Mouse (Mus musculus): Measurements from ENCODE around the gene Gm49373. TPM values are rescaled to one million over a fixed set of nuclear protein-coding genes. Genes with fewer than 3 reads are reported as not detected.
"Not testable (repeated sequence)": the region's sequence is repeated elsewhere in the genome, so short reads cannot be mapped to it uniquely, and the experiment has no call there.

Gene Gm49373
- polyA plus RNA-seq, 1 experiment from 2014 or later: 0.82 TPM

DNA sequence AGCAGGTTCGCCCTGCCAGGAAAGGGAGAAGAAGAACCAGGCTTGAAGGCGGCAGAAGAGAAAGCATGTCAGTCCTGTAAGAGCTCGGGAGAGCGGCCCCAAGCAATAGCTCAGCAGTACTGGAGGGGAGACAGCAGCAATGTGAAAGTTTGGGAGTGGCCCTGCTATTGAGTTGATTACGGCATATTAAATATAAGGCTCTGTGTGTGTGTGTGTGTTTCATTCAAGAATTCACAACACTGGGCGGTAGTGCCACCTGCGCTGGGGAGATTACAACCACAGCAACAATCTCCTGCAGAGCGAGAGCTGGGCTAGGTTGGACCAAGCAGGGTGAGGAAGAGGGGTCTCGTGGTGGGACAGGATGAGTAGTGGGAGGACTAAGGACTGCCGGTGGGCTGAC, 21.3 kb downstream of the Gm49373 start:
- H3K36me3 ChIP-seq (replicated peaks): no peaks in the 10 kb centered on the region
- no peaks in the 10 kb centered on the region for H3K4me1 ChIP-seq
- H3K27me3 ChIP-seq (ENCODE audit: poor library complexity, severe bottlenecking): no peaks in the 10 kb centered on the region
- DNase-seq (ENCODE audit: extremely low spot score, low spot score): no peak
- 74% methylated on average over 10 of the region's 10 CpGs for WGBS
- H3K4me3 ChIP-seq: no peak overlapping the region
- H3K9me3 ChIP-seq: no peaks in the 10 kb centered on the region
- no peak overlapping the region for H3K27ac ChIP-seq

DNA sequence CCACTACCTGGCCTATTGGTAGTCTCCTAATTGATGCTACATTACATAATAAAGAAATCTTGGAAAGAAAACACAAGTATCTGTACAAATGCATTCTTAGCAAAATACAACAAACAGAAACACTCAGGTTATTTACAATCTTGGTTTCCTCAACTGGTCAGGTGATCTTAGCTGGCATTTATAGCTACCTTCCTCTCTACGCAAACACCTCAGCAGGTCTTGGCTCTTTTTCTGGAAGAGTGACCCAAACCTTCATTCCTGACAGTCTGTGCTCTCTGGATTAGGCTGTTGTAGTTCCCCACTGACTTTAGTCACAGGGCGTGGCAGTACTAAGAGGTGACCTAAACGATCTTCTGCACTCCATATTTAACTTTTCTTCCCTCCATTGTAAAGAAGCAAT, 27.7 kb downstream of the Gm49373 start:
- no peak overlapping the region for H3K4me3 ChIP-seq
- H3K27ac ChIP-seq: no peak overlapping the region
- H3K36me3 ChIP-seq (replicated peaks): no peaks in the 10 kb centered on the region
- no peaks in the 10 kb centered on the region for H3K9me3 ChIP-seq
- WGBS: 87% methylated on average over 3 of the region's 3 CpGs
- H3K27me3 ChIP-seq (ENCODE audit: poor library complexity, severe bottlenecking): peaks cover 17% of the 10 kb centered on the region
- H3K4me1 ChIP-seq: 0 out of 2 replicates have a peak, but pooled peaks cover 3% of the 10 kb centered on the region
- DNase-seq (ENCODE audit: extremely low spot score, low spot score): no peak

DNA sequence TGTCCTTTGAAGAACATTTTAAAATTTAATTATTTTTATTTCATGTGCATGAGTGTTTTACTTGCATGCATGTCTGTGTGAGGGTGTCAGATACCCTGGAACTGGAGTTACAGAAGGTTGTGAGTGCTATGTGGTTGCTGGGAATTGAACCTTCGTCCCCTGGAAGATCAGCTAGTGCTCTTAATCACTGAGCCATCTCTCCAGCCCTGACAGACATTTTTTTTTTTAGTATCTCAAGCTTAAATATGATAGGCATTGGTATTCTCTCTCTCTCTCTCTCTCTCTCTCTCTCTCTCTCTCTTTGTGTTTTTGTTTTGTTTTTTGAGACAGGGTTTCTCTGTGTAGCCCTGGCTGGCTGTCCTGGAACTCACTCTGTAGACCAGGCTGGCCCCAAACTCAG, 28.1 kb downstream of the Gm49373 start:
- WGBS: 60% methylated on average over 1 of the region's 1 CpGs
- not testable (repeated sequence) for DNase-seq (ENCODE audit: extremely low spot score, low spot score); H3K36me3 ChIP-seq (replicated peaks); H3K4me1 ChIP-seq; H3K4me3 ChIP-seq; H3K9me3 ChIP-seq; H3K27ac ChIP-seq
- H3K27me3 ChIP-seq (ENCODE audit: poor library complexity, severe bottlenecking): peaks cover 22% of the 10 kb centered on the region

DNA sequence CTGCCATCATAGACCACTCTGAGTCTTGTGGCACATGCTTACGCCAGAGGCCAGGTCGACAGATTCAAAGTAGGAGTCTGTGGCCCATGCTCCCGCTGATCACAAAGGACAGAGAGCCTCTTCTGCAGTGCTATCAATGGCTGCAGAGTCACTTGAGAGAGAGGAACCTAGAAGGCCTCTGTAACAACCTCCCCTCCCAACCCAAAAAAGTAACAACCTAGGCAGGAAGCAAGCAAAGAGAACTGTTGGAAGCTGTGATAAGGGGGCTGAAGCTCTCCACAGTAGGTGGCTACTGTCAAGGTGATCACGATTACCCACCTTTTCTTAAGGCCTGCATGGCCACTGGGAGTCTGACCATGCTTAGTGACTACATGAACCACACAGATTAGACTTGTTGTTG, 29.3 kb downstream of the Gm49373 start:
- Histone ChIP-seq H3K36me3 (replicated peaks) (no peaks in the 10 kb centered on the region), H3K9me3 (peaks cover 6% of the 10 kb centered on the region; the same call in 1 of the 2 replicates), H3K27ac (no peak overlapping the region), H3K4me1 (peaks cover 4% of the 10 kb centered on the region; the same call in 1 of the 2 replicates), H3K4me3 (no peak overlapping the region), H3K27me3 (ENCODE audit: poor library complexity, severe bottlenecking) (peaks cover 34% of the 10 kb centered on the region)
- DNase-seq (ENCODE audit: extremely low spot score, low spot score): no peak
- 86% methylated on average over 4 of the region's 4 CpGs for WGBS

DNA sequence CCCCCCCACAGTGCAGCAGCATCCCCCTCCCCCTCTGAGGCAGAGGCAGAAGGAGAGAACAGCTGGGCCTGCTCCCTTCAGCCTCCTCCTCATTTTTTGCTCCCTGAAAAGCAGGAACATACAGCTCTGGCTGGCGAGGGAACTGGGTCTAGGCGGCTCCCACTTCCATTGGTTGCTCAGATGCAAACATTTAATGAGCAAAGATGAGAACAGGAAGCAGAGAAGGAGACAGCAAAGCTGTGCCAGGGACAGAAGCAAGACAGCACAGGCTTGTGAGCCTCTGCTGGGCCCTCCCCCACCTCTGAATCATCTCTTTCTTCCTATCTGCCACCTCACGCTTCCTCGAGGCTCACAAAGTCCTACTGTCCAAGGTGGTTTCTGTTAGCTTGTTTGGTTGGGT, 31.6 kb downstream of the Gm49373 start:
- Histone ChIP-seq H3K36me3 (replicated peaks) (no peaks in the 10 kb centered on the region), H3K9me3 (peaks cover 6% of the 10 kb centered on the region; the same call in 1 of the 2 replicates), H3K27me3 (ENCODE audit: poor library complexity, severe bottlenecking) (peaks cover 57% of the 10 kb centered on the region), H3K27ac (no peak overlapping the region), H3K4me1 (peaks cover 24% of the 10 kb centered on the region), H3K4me3 (no peak overlapping the region)
- WGBS: 53% methylated on average over 4 of the region's 4 CpGs
- no peak for DNase-seq (ENCODE audit: extremely low spot score, low spot score)

DNA sequence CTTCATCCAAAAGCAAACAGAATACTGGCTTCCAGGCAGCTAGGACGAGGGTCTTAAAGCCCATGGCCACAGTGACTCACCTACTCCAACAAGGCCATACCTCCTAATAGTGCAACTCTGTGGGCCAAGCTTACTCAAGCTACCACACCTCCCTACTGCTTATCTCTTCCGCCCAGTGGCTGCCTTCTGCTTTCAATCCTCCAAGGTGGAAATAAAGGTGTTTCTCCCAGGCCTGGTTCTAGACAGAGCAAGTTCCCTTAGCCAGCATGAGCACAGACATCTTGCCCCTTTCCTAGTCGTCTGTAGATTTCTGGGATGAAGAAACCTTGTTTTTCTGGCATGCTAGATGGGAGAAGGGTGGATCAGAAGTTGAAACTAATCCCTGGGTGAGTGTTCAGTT, 33.1 kb downstream of the Gm49373 start:
- no peak for DNase-seq (ENCODE audit: extremely low spot score, low spot score)
- Histone ChIP-seq H3K27ac (no peak overlapping the region), H3K4me3 (no peak overlapping the region), H3K9me3 (peaks cover 6% of the 10 kb centered on the region; the same call in 1 of the 2 replicates), H3K4me1 (peaks cover 36% of the 10 kb centered on the region), H3K27me3 (ENCODE audit: poor library complexity, severe bottlenecking) (peaks cover 72% of the 10 kb centered on the region), H3K36me3 (replicated peaks) (no peaks in the 10 kb centered on the region)
- WGBS: 75% methylated on average over 3 of the region's 3 CpGs

DNA sequence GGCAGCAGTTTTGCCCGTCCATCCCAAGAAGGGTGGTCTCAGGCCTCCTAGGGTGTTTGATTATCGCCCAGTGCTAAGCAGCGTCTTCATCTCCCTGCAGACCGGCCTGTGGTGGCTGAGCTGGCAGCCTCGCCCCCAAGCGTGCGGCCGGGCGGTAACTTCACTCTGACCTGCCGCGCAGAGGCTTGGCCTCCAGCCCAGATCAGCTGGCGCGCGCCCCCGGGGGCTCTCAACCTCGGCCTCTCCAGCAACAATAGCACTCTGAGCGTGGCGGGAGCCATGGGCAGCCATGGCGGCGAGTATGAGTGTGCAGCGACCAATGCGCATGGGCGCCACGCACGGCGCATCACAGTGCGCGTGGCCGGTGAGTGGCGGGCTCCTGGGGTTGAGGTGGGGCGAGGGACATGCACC, 35.4 kb downstream of the Gm49373 start:
- Histone ChIP-seq H3K27ac (peak overlapping the region; percentile 40; the same call in 1 of the 2 replicates), H3K9me3 (peaks cover 6% of the 10 kb centered on the region; the same call in 1 of the 2 replicates), H3K4me3 (peak overlapping the region; percentile 49), H3K36me3 (replicated peaks) (no peaks in the 10 kb centered on the region), H3K4me1 (peaks cover 53% of the 10 kb centered on the region), H3K27me3 (ENCODE audit: poor library complexity, severe bottlenecking) (peaks cover 95% of the 10 kb centered on the region)
- DNase-seq (ENCODE audit: extremely low spot score, low spot score): no peak
- 2% methylated on average over 31 of the region's 31 CpGs for WGBS

DNA sequence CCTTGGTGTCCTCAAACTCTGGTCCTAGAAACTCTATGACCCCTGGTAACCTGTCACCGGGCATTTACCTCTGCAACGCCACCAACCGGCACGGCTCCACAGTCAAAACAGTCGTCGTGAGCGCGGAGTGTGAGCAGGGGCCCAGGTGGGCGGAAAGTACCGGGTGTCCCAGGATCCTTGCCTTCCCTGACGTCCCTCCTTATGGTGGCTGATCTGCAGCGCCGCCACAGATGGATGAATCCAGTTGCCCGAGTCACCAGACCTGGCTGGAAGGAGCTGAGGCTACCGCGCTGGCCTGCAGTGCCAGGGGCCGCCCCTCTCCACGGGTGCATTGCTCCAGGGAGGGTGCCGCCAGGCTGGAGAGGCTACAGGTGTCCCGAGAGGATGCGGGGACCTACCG, 36.2 kb downstream of the Gm49373 start:
- Histone ChIP-seq H3K4me1 (peaks cover 61% of the 10 kb centered on the region), H3K9me3 (peaks cover 6% of the 10 kb centered on the region; the same call in 1 of the 2 replicates), H3K4me3 (peak overlapping the region; percentile 49; the same call in 1 of the 2 replicates), H3K27ac (no peak overlapping the region), H3K36me3 (replicated peaks) (no peaks in the 10 kb centered on the region), H3K27me3 (ENCODE audit: poor library complexity, severe bottlenecking) (peaks cover 99% of the 10 kb centered on the region)
- no peak for DNase-seq (ENCODE audit: extremely low spot score, low spot score)
- 3% methylated on average over 22 of the region's 22 CpGs for WGBS

DNA sequence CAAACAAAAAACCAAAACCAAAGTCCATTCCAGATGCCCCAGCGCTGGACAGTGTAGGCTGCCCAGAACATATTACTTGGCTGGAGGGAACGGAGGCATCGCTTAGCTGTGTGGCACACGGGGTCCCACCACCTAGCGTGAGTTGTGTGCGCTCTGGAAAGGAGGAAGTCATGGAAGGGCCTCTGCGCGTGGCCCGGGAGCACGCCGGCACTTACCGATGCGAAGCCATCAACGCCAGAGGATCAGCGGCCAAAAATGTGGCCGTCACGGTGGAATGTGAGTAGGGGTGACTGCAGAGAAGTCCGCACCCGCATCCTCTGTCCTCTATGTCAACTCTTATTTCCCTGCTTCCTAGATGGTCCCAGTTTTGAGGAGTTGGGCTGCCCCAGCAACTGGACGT, 36.7 kb downstream of the Gm49373 start:
- Histone ChIP-seq H3K4me1 (peaks cover 66% of the 10 kb centered on the region), H3K36me3 (replicated peaks) (no peaks in the 10 kb centered on the region), H3K9me3 (peaks cover 6% of the 10 kb centered on the region; the same call in 1 of the 2 replicates), H3K27me3 (ENCODE audit: poor library complexity, severe bottlenecking) (peaks cover 100% of the 10 kb centered on the region), H3K27ac (no peak overlapping the region), H3K4me3 (no peak overlapping the region)
- no peak for DNase-seq (ENCODE audit: extremely low spot score, low spot score)
- WGBS: 5% methylated on average over 20 of the region's 20 CpGs

DNA sequence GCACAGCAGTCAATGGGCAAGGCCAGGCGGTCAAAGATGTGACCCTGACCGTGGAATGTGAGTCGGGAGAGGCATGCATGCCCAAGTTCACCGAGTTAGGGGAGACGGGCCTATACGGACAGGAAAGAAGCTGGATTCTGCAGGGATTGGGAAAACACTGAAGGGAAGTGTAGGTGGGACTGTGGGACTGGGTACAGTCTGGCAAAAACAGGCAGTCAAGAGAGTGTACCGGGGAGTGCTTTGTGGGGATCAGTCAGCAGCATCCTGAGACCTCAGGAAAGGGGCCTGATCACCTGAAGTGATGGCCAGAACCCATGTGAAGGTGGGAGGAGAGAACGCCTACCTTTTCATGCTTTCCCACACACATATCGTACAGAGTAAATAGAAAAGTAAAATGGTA, 37.3 kb downstream of the Gm49373 start:
- DNase-seq (ENCODE audit: extremely low spot score, low spot score): no peak
- Histone ChIP-seq H3K27me3 (ENCODE audit: poor library complexity, severe bottlenecking) (peaks cover 100% of the 10 kb centered on the region), H3K4me1 (peaks cover 70% of the 10 kb centered on the region), H3K4me3 (peak overlapping the region; percentile 24; the same call in 1 of the 2 replicates), H3K36me3 (replicated peaks) (no peaks in the 10 kb centered on the region), H3K9me3 (peaks cover 6% of the 10 kb centered on the region; the same call in 1 of the 2 replicates), H3K27ac (no peak overlapping the region)
- WGBS: 10% methylated on average over 9 of the region's 9 CpGs

DNA sequence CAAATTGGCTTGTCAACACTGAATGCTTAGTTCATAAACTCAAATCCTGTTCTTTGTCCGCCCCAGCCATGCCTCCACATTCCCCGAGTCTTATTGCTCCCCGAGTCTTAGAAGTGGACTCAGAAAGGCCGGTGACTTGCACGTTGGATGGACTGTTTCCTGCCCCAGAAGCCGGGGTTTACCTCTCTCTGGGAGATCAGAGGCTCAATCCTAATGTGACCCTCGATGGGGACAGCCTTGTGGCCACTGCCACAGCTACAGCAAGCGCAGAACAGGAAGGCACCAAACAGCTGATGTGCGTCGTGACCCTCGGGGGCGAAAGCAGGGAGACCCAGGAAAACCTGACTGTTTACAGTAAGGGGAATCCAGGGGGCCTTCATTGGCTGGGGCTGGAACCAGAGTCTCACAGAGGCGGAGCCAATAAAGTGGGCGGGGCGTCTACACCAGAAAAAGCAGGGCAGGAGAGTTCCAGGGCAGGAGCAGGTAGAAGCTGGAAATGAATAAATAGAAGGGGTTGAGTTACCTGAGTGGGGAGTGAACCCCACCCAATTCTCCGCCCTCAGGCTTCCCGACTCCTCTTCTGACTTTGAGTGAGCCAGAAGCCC, 38.3 kb downstream of the Gm49373 start:
- 1% methylated on average over 17 of the region's 17 CpGs for WGBS
- H3K4me3 ChIP-seq: no peak overlapping the region
- no peak overlapping the region for H3K27ac ChIP-seq
- peaks cover 6% of the 10 kb centered on the region; the same call in 1 of the 2 replicates for H3K9me3 ChIP-seq
- peaks cover 80% of the 10 kb centered on the region for H3K4me1 ChIP-seq
- no peaks in the 10 kb centered on the region for H3K36me3 ChIP-seq (replicated peaks)
- peaks cover 100% of the 10 kb centered on the region for H3K27me3 ChIP-seq (ENCODE audit: poor library complexity, severe bottlenecking)
- DNase-seq (ENCODE audit: extremely low spot score, low spot score): peak; percentile 26

DNA sequence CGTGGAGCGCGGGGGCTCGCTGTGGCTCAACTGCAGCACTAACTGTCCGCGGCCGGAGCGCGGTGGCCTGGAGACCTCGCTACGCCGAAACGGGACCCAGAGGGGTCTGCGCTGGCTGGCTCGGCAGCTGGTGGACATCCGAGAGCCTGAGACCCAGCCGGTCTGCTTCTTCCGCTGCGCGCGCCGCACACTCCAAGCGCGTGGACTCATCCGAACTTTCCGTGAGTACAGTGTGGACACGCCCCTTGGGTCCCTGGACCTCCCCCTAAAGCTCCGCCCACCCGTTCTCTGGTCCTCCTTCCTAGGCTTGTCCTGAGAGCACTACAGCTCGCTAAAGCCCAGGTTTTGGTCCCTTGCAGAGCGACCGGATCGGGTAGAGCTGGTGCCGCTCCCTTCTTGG, 39.8 kb downstream of the Gm49373 start:
- DNase-seq (ENCODE audit: extremely low spot score, low spot score): peak; percentile 71
- Histone ChIP-seq H3K36me3 (replicated peaks) (no peaks in the 10 kb centered on the region), H3K4me3 (peak overlapping the region; percentile 50), H3K27ac (no peak overlapping the region), H3K27me3 (ENCODE audit: poor library complexity, severe bottlenecking) (peaks cover 100% of the 10 kb centered on the region), H3K9me3 (no peaks in the 10 kb centered on the region), H3K4me1 (peaks cover 81% of the 10 kb centered on the region)
- WGBS: under 1% methylated on average over 34 of the region's 34 CpGs

DNA sequence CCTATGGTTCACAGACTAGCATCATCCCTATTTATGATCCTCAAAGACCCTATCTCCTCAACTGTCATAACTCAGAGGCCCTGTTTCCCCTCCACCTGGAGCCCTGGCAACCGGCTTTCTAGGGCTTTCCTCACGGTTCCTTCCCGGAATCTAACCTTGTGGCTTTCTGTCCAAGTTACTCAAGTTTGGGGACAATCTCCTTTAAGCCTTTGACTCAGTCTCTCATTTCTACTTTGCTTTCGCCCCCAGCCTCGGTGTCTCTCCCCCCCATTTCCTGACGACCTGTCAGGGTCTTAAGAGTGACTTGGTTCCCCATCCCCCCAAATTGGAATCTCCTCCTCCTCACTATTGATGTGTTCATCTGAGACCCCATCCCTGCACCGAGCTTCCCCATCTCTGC, 40.4 kb downstream of the Gm49373 start:
- WGBS: 4% methylated on average over 7 of the region's 7 CpGs
- Histone ChIP-seq H3K4me1 (peaks cover 80% of the 10 kb centered on the region), H3K9me3 (no peaks in the 10 kb centered on the region), H3K27ac (no peak overlapping the region), H3K36me3 (replicated peaks) (no peaks in the 10 kb centered on the region), H3K27me3 (ENCODE audit: poor library complexity, severe bottlenecking) (peaks cover 100% of the 10 kb centered on the region), H3K4me3 (peak overlapping the region; percentile 50)
- DNase-seq (ENCODE audit: extremely low spot score, low spot score): no peak

Data from forebrain, embryonic 10.5 days (tissue).